In genomic region chr11:8425226-8425570, GRCm38 (mm10) we compare ENCODE assay signal across 13 mouse cellular contexts.
DNase-seq lines count a peak whose midpoint lies in the region; ATAC-seq and TF ChIP-seq lines count a peak whose summit lies in the region.
"Had no signal": no experiment of that assay in that cellular context is flagged by ENCODE, and none has a peak within 500 bp of the region (broad histone marks: within the 10 kb centered on the region; RNA-seq: fewer than 3 reads in every experiment).

No protein-coding gene starts in this region.

- ATAC-seq in hindbrain, embryonic 11.5 days (ENCODE audit: low FRiP score): 0 out of 2 replicates have a peak, but pooled peaks have one; percentile 6
- ATAC-seq in midbrain, postnatal 0 days (ENCODE audit: low FRiP score): 0 out of 2 replicates have a peak, but pooled peaks have one; percentile 10
- no peak for ATAC-seq in hindbrain, embryonic 16.5 days
- ATAC-seq in erythroid progenitor cell, adult 5-6 weeks (replicated peaks; ENCODE audit: low FRiP score, poor library complexity, severe bottlenecking): no peak
- no peak; the same call in 1 of the 2 replicates for ATAC-seq in stomach, postnatal 0 days (ENCODE audit: low FRiP score, low TSS enrichment)

- no peak for DNase-seq in hindbrain, embryonic 11.5 days (ENCODE audit: low spot score)
- no peak for DNase-seq in hindbrain, embryonic 10.5 days (ENCODE audit: low spot score)
- no peak for DNase-seq in midbrain, postnatal 0 days (ENCODE audit: low spot score)
- no peak for DNase-seq in midbrain, embryonic 10.5 days (ENCODE audit: low spot score)
- DNase-seq in stomach, postnatal 0 days (ENCODE audit: low spot score): no peak
- DNase-seq: adrenal gland, postnatal 10 days; heart, adult 18-20 months; heart, postnatal 36 days had no signal

- no peak overlapping the region for H3K27ac ChIP-seq in hindbrain, embryonic 11.5 days (ENCODE audit: low read depth, low read length)
- no peak overlapping the region for H3K27ac ChIP-seq in hindbrain, embryonic 10.5 days
- H3K27ac ChIP-seq in midbrain, postnatal 0 days (ENCODE audit: low read depth, low read length): no peak overlapping the region; the same call in 1 of the 2 replicates
- no peak overlapping the region for H3K27ac ChIP-seq in midbrain, embryonic 10.5 days (replicated peaks)
- H3K27ac ChIP-seq in hindbrain, embryonic 16.5 days (ENCODE audit: low read depth, low read length): peak overlapping the region; percentile 82
- 0 out of 2 replicates have a peak overlapping the region, but pooled peaks have one; percentile 6 for H3K27ac ChIP-seq in olfactory bulb, adult 2 months (ENCODE audit: insufficient read depth, low read depth, low read length)
- no peak overlapping the region for H3K27ac ChIP-seq in stomach, postnatal 0 days (replicated peaks)
- H3K27ac ChIP-seq: left cerebral cortex, adult 2 months; midbrain, embryonic 12.5 days had no signal

- no peaks in the 10 kb centered on the region for H3K27me3 ChIP-seq in hindbrain, embryonic 11.5 days (ENCODE audit: control insufficient read depth, insufficient read depth, low read length)
- no peaks in the 10 kb centered on the region for H3K27me3 ChIP-seq in hindbrain, embryonic 10.5 days (ENCODE audit: insufficient read depth, poor library complexity, severe bottlenecking)
- H3K27me3 ChIP-seq in midbrain, postnatal 0 days (ENCODE audit: insufficient read depth, low read length): no peaks in the 10 kb centered on the region
- no peaks in the 10 kb centered on the region for H3K27me3 ChIP-seq in midbrain, embryonic 10.5 days (ENCODE audit: low read depth, poor library complexity, severe bottlenecking)
- no peaks in the 10 kb centered on the region for H3K27me3 ChIP-seq in hindbrain, embryonic 16.5 days (replicated peaks; ENCODE audit: control insufficient read depth, insufficient read depth, low read length)
- no peaks in the 10 kb centered on the region for H3K27me3 ChIP-seq in stomach, postnatal 0 days (ENCODE audit: control insufficient read depth, insufficient read depth, low read length)
- H3K27me3 ChIP-seq: midbrain, embryonic 12.5 days had no signal

- no peak overlapping the region for H3K4me2 ChIP-seq in hindbrain, embryonic 11.5 days (replicated peaks; ENCODE audit: low read depth, low read length)
- H3K4me2 ChIP-seq in midbrain, postnatal 0 days (ENCODE audit: low read depth, low read length, poor library complexity, severe bottlenecking): no peak overlapping the region
- no peak overlapping the region for H3K4me2 ChIP-seq in hindbrain, embryonic 16.5 days (ENCODE audit: low read length)
- no peak overlapping the region for H3K4me2 ChIP-seq in stomach, postnatal 0 days (replicated peaks; ENCODE audit: low read depth)

- H3K36me3 ChIP-seq in hindbrain, embryonic 11.5 days (ENCODE audit: control insufficient read depth, insufficient read depth, low read length): no peaks in the 10 kb centered on the region
- peaks cover 4% of the 10 kb centered on the region; the same call in 1 of the 2 replicates for H3K36me3 ChIP-seq in hindbrain, embryonic 10.5 days
- no peaks in the 10 kb centered on the region for H3K36me3 ChIP-seq in midbrain, postnatal 0 days (ENCODE audit: insufficient read depth, low read length)
- H3K36me3 ChIP-seq in midbrain, embryonic 10.5 days: no peaks in the 10 kb centered on the region
- H3K36me3 ChIP-seq in hindbrain, embryonic 16.5 days (ENCODE audit: control insufficient read depth, insufficient read depth, low read length): no peaks in the 10 kb centered on the region
- H3K36me3 ChIP-seq in stomach, postnatal 0 days (ENCODE audit: control insufficient read depth, insufficient read depth, low read length): peaks cover 2% of the 10 kb centered on the region; the same call in 1 of the 2 replicates
- H3K36me3 ChIP-seq: midbrain, embryonic 12.5 days had no signal

- no peak for TF ChIP-seq POLR2A in olfactory bulb, adult 2 months (IDR thresholded peaks at IDR 0.05; ENCODE audit: insufficient read depth, low read depth, low read length)

- no peak overlapping the region for H3K4me3 ChIP-seq in hindbrain, embryonic 11.5 days (ENCODE audit: low read depth, low read length)
- H3K4me3 ChIP-seq in hindbrain, embryonic 10.5 days: no peak overlapping the region
- H3K4me3 ChIP-seq in midbrain, postnatal 0 days (ENCODE audit: low read depth, low read length): no peak overlapping the region
- no peak overlapping the region for H3K4me3 ChIP-seq in midbrain, embryonic 10.5 days
- H3K4me3 ChIP-seq in hindbrain, embryonic 16.5 days (ENCODE audit: low read length): no peak overlapping the region
- no peak overlapping the region for H3K4me3 ChIP-seq in olfactory bulb, adult 2 months (ENCODE audit: insufficient read depth, low read depth, low read length)
- H3K4me3 ChIP-seq in stomach, postnatal 0 days (ENCODE audit: low read depth, low read length): no peak overlapping the region
- H3K4me3 ChIP-seq: left cerebral cortex, adult 2 months; midbrain, embryonic 12.5 days had no signal

- no peak for TF ChIP-seq EP300 in stomach, postnatal 0 days (optimal IDR thresholded peaks at IDR 0.05)

- 86% methylated on average over 5 of the region's 5 CpGs for WGBS in hindbrain, embryonic 11.5 days
- WGBS in hindbrain, embryonic 10.5 days: 85% methylated on average over 5 of the region's 5 CpGs
- WGBS in midbrain, postnatal 0 days: 86% methylated on average over 5 of the region's 5 CpGs
- 83% methylated on average over 5 of the region's 5 CpGs for WGBS in midbrain, embryonic 10.5 days
- 82% methylated on average over 5 of the region's 5 CpGs for WGBS in hindbrain, embryonic 16.5 days
- 87% methylated on average over 5 of the region's 5 CpGs for WGBS in olfactory bulb, adult 2 months
- 80% methylated on average over 5 of the region's 5 CpGs for WGBS in stomach, postnatal 0 days

- no peaks in the 10 kb centered on the region for H3K9me3 ChIP-seq in hindbrain, embryonic 11.5 days (ENCODE audit: control insufficient read depth, low read length)
- no peaks in the 10 kb centered on the region for H3K9me3 ChIP-seq in hindbrain, embryonic 10.5 days
- H3K9me3 ChIP-seq in midbrain, postnatal 0 days (ENCODE audit: low read length): no peaks in the 10 kb centered on the region
- no peaks in the 10 kb centered on the region for H3K9me3 ChIP-seq in midbrain, embryonic 10.5 days (replicated peaks)
- H3K9me3 ChIP-seq in hindbrain, embryonic 16.5 days (ENCODE audit: control insufficient read depth, low read length): no peaks in the 10 kb centered on the region
- no peaks in the 10 kb centered on the region for H3K9me3 ChIP-seq in stomach, postnatal 0 days (ENCODE audit: control insufficient read depth, low read length)
- H3K9me3 ChIP-seq: midbrain, embryonic 12.5 days had no signal

- no peak for TF ChIP-seq CTCF in midbrain, postnatal 0 days (IDR thresholded peaks at IDR 0.05)
- no peak for TF ChIP-seq CTCF in olfactory bulb, adult 2 months (IDR thresholded peaks at IDR 0.05; ENCODE audit: insufficient read depth, low read depth, low read length)
- TF ChIP-seq CTCF in stomach, postnatal 0 days (IDR thresholded peaks at IDR 0.05; ENCODE audit: low read depth): no peak

- H3K9ac ChIP-seq in hindbrain, embryonic 11.5 days (ENCODE audit: low read depth, low read length): no peak overlapping the region
- H3K9ac ChIP-seq in midbrain, postnatal 0 days (replicated peaks; ENCODE audit: low read length, poor library complexity, severe bottlenecking): no peak overlapping the region
- no peak overlapping the region for H3K9ac ChIP-seq in hindbrain, embryonic 16.5 days (ENCODE audit: low read depth, low read length)
- no peak overlapping the region; the same call in 1 of the 2 replicates for H3K9ac ChIP-seq in stomach, postnatal 0 days (ENCODE audit: low read length)
- H3K9ac ChIP-seq: midbrain, embryonic 12.5 days had no signal

- no peaks in the 10 kb centered on the region for H3K4me1 ChIP-seq in hindbrain, embryonic 11.5 days (replicated peaks; ENCODE audit: control insufficient read depth, insufficient read depth, low read length)
- peaks cover 5% of the 10 kb centered on the region; the same call in 1 of the 2 replicates for H3K4me1 ChIP-seq in hindbrain, embryonic 10.5 days (replicated peaks)
- peaks cover 3% of the 10 kb centered on the region; the same call in 1 of the 2 replicates for H3K4me1 ChIP-seq in midbrain, postnatal 0 days (ENCODE audit: insufficient read depth, low read length)
- H3K4me1 ChIP-seq in midbrain, embryonic 10.5 days: 0 out of 2 replicates have a peak, but pooled peaks cover 5% of the 10 kb centered on the region
- peaks cover 11% of the 10 kb centered on the region for H3K4me1 ChIP-seq in hindbrain, embryonic 16.5 days (ENCODE audit: control insufficient read depth, insufficient read depth, low read depth, low read length)
- H3K4me1 ChIP-seq in olfactory bulb, adult 2 months (ENCODE audit: control insufficient read depth, insufficient read depth, low read length): peaks cover 3% of the 10 kb centered on the region; the same call in 1 of the 2 replicates
- no peaks in the 10 kb centered on the region for H3K4me1 ChIP-seq in stomach, postnatal 0 days (replicated peaks; ENCODE audit: control insufficient read depth, insufficient read depth)

Comparison
In these comparisons a context has a peak if more than half of its experiments do, and no peak if none do; other contexts are left out.
1. ATAC-seq: peak in hindbrain, embryonic 11.5 days (single experiment) and midbrain, postnatal 0 days (single experiment); none in hindbrain, embryonic 16.5 days (single experiment), erythroid progenitor cell, adult 5-6 weeks (single experiment) and stomach, postnatal 0 days (single experiment).
2. H3K27ac ChIP-seq: peak in hindbrain, embryonic 16.5 days (single experiment) and olfactory bulb, adult 2 months (single experiment); none in hindbrain, embryonic 11.5 days (single experiment), hindbrain, embryonic 10.5 days (single experiment), midbrain, postnatal 0 days (single experiment), midbrain, embryonic 10.5 days (single experiment) and stomach, postnatal 0 days (single experiment).